Mouse (Mus musculus): ENCODE measurements at regions not wholly inside any gene's neighbourhood (a gene's known extent, or its start where the extent isn't known, plus 50 kb on each side); places are given as distances from the start of the nearest gene placed in this dataset.

- TF ChIP-seq CTCF (IDR thresholded peaks at IDR 0.05; ENCODE audit: low read depth, low read length) (no peak), POLR2A (IDR thresholded peaks at IDR 0.05; ENCODE audit: extremely low read depth, insufficient read depth, low read length) (no peak)
These were observed 295.3 kb downstream of the Tns1 start for GRCm38 (mm10) chr1:73828996-73829395.

Data from liver, adult 2 months (tissue).